Mouse (Mus musculus): ENCODE measurements around the gene Il13. TPM values are rescaled to one million over a fixed set of nuclear protein-coding genes. Genes with fewer than 3 reads are reported as not detected.
A peak's percentile ranks its signal among the peaks of the same experiment; 100 is the strongest.

Il13 gene
- total and polyA plus RNA-seq, 3 experiments = 3.2 TPM; not detected in 2

DNA sequence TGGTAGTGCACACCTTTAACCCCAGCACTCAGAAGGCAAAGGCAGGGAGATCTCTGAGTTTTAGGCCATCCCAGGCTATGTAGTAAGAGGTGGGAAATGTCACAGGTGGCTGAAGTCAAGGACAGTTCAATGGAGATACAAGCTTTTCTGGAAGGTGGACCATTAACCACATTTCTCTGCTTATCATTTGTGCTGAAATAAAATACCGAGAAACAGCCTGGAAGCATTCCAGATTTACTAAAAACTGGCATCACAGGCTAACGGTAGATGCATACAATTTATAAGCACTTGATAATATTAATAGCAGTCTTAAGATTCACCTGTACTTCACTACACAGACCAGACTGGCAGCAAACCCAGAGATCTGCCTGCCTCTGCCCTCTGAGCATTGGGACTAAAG, 17.9 kb upstream of the Il13 start:
- ATAC-seq (ENCODE audit: extremely low read depth, insufficient number of reproducible peaks, low FRiP score, poor library complexity, severe bottlenecking) (no peak), DNase-seq (ENCODE audit: low spot score) (no peak)
- no peak for TF ChIP-seq CTCF (IDR thresholded peaks at IDR 0.05; ENCODE audit: low read depth, low read length)
- TF ChIP-seq POLR2AphosphoS5 (IDR thresholded peaks at IDR 0.05; ENCODE audit: insufficient replicate concordance, low read depth, low read length) = no peak
- TF ChIP-seq GATA1 (IDR thresholded peaks at IDR 0.05; ENCODE audit: borderline replicate concordance, low read length) = no peak
- no peak for TF ChIP-seq TAL1 (conservative IDR thresholded peaks at IDR 0.05; ENCODE audit: low read depth, low read length)
- TF ChIP-seq GATA2 (IDR thresholded peaks at IDR 0.05; ENCODE audit: borderline replicate concordance, low read depth, low read length) = no peak
- no peak overlapping the region for H3K4me3 ChIP-seq (ENCODE audit: low read depth, low read length)
- H3K27me3 ChIP-seq (ENCODE audit: insufficient read depth, low read length) = no peaks in the 10 kb centered on the region
- H3K4me1 ChIP-seq (ENCODE audit: insufficient read depth, low read depth, low read length) = peaks cover 50% of the 10 kb centered on the region
- peaks cover 82% of the 10 kb centered on the region for H3K36me3 ChIP-seq (replicated peaks)
- H3K9me3 ChIP-seq (replicated peaks) = no peaks in the 10 kb centered on the region

GRCm38 (mm10) chr11:53651441-53651840, 16.9 kb upstream of the Il13 start:
- peaks cover 85% of the 10 kb centered on the region for H3K36me3 ChIP-seq (replicated peaks)
- no peak overlapping the region for H3K4me3 ChIP-seq (ENCODE audit: low read depth, low read length)
- no peaks in the 10 kb centered on the region for H3K27me3 ChIP-seq (ENCODE audit: insufficient read depth, low read length)
- no peaks in the 10 kb centered on the region for H3K9me3 ChIP-seq (replicated peaks)
- DNase-seq (ENCODE audit: low spot score) (no peak), ATAC-seq (ENCODE audit: extremely low read depth, insufficient number of reproducible peaks, low FRiP score, poor library complexity, severe bottlenecking) (no peak)
- H3K4me1 ChIP-seq (ENCODE audit: insufficient read depth, low read depth, low read length) = peaks cover 47% of the 10 kb centered on the region
- TF ChIP-seq POLR2AphosphoS5 (IDR thresholded peaks at IDR 0.05; ENCODE audit: insufficient replicate concordance, low read depth, low read length) (no peak), TAL1 (conservative IDR thresholded peaks at IDR 0.05; ENCODE audit: low read depth, low read length) (no peak), CTCF (IDR thresholded peaks at IDR 0.05; ENCODE audit: low read depth, low read length) (no peak), GATA1 (IDR thresholded peaks at IDR 0.05; ENCODE audit: borderline replicate concordance, low read length) (no peak), GATA2 (IDR thresholded peaks at IDR 0.05; ENCODE audit: borderline replicate concordance, low read depth, low read length) (no peak)

- no peak; the same call in 1 of the 2 replicates for ATAC-seq (ENCODE audit: extremely low read depth, insufficient number of reproducible peaks, low FRiP score, poor library complexity, severe bottlenecking)
- Histone ChIP-seq H3K9me3 (replicated peaks) (no peaks in the 10 kb centered on the region; the same call in 1 of the 2 replicates), H3K27me3 (ENCODE audit: insufficient read depth, low read length) (no peaks in the 10 kb centered on the region), H3K4me1 (ENCODE audit: insufficient read depth, low read depth, low read length) (peaks cover 74% of the 10 kb centered on the region), H3K4me3 (ENCODE audit: low read depth, low read length) (no peak overlapping the region), H3K36me3 (replicated peaks) (peaks cover 24% of the 10 kb centered on the region)
- no peak for TF ChIP-seq TAL1 (conservative IDR thresholded peaks at IDR 0.05; ENCODE audit: low read depth, low read length)
- TF ChIP-seq GATA2 (IDR thresholded peaks at IDR 0.05; ENCODE audit: borderline replicate concordance, low read depth, low read length) = no peak
- no peak for TF ChIP-seq POLR2AphosphoS5 (IDR thresholded peaks at IDR 0.05; ENCODE audit: insufficient replicate concordance, low read depth, low read length)
- TF ChIP-seq GATA1 (IDR thresholded peaks at IDR 0.05; ENCODE audit: borderline replicate concordance, low read length) = no peak
- no peak for TF ChIP-seq CTCF (IDR thresholded peaks at IDR 0.05; ENCODE audit: low read depth, low read length)
- DNase-seq (ENCODE audit: low spot score) = no peak
Observed at GRCm38 (mm10) chr11:53644017-53644416, 9.5 kb upstream of the Il13 start.

DNA sequence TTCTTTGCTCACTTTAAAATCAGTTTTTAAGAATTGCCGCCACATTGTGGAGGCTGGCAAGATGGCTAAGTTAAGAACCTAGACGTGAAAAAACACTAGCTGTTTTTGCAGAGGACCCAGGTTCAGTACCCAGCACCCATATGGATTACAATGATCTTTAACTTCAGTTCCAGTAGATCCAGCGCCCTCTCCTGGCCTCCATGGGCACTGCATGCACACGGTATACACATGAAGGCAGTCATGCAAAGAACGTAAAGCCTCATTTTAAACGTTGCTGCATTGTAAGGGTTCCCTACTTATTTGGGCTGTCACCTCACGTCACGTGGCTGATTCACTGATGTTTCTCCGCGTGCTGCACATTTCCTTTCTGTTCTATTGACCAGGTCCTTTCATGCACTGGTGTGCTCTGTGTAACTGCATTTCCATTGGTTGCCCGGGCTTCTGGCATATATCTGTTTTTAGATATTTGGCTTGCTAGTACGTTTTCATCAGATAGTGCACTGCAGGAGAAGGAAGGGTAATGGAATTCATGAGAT, 8.3 kb upstream of the Il13 start:
- DNase-seq (ENCODE audit: low spot score) (no peak), ATAC-seq (ENCODE audit: extremely low read depth, insufficient number of reproducible peaks, low FRiP score, poor library complexity, severe bottlenecking) (peak; percentile 74)
- Histone ChIP-seq H3K36me3 (replicated peaks) (peaks cover 13% of the 10 kb centered on the region), H3K4me3 (ENCODE audit: low read depth, low read length) (peak overlapping the region; percentile 24; the same call in 1 of the 2 replicates), H3K27me3 (ENCODE audit: insufficient read depth, low read length) (no peaks in the 10 kb centered on the region), H3K9me3 (replicated peaks) (no peaks in the 10 kb centered on the region; the same call in 1 of the 2 replicates), H3K4me1 (ENCODE audit: insufficient read depth, low read depth, low read length) (peaks cover 75% of the 10 kb centered on the region)
- TF ChIP-seq CTCF (IDR thresholded peaks at IDR 0.05; ENCODE audit: low read depth, low read length) (peak; percentile 84), TAL1 (conservative IDR thresholded peaks at IDR 0.05; ENCODE audit: low read depth, low read length) (no peak)

DNA sequence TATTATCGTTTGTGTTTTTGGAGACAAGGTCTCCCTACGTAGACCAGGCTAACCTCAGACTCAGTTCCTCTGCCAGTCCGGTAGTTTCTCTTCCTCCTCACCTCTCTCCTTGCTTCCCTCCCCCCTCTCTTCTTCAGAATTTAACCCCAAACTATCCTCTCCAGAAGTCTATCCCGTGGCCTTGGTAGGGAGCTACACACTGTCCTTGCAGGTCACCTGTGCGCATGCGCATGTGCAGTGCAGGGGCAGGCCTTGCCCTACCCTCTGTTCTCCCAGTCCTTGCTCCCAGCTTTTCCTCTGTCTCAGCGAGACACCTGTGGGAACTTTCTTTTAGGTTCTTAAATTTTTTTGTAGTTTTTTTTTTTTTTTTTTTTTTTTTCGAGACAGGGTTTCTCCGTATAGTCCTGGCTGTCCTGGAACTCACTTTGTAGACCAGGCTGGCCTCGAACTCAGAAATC, 3.3 kb upstream of the Il13 start:
- peaks cover 82% of the 10 kb centered on the region for H3K4me1 ChIP-seq (ENCODE audit: insufficient read depth, low read depth, low read length)
- peaks cover 13% of the 10 kb centered on the region; the same call in 1 of the 2 replicates for H3K27me3 ChIP-seq (ENCODE audit: insufficient read depth, low read length)
- no peak overlapping the region for H3K4me3 ChIP-seq (ENCODE audit: low read depth, low read length)
- no peak for DNase-seq (ENCODE audit: low spot score)
- H3K36me3 ChIP-seq (replicated peaks) = no peaks in the 10 kb centered on the region
- TF ChIP-seq GATA1 (IDR thresholded peaks at IDR 0.05; ENCODE audit: borderline replicate concordance, low read length) = no peak
- no peak for TF ChIP-seq TAL1 (conservative IDR thresholded peaks at IDR 0.05; ENCODE audit: low read depth, low read length)
- no peak for TF ChIP-seq GATA2 (IDR thresholded peaks at IDR 0.05; ENCODE audit: borderline replicate concordance, low read depth, low read length)
- no peak for TF ChIP-seq CTCF (IDR thresholded peaks at IDR 0.05; ENCODE audit: low read depth, low read length)
- ATAC-seq (ENCODE audit: extremely low read depth, insufficient number of reproducible peaks, low FRiP score, poor library complexity, severe bottlenecking) = no peak
- no peaks in the 10 kb centered on the region; the same call in 1 of the 2 replicates for H3K9me3 ChIP-seq (replicated peaks)

GRCm38 (mm10) chr11:53637046-53637802, 2.7 kb upstream of the Il13 start:
- Histone ChIP-seq H3K27me3 (ENCODE audit: insufficient read depth, low read length) (peaks cover 13% of the 10 kb centered on the region; the same call in 1 of the 2 replicates), H3K4me3 (ENCODE audit: low read depth, low read length) (no peak overlapping the region), H3K9me3 (replicated peaks) (no peaks in the 10 kb centered on the region; the same call in 1 of the 2 replicates), H3K36me3 (replicated peaks) (no peaks in the 10 kb centered on the region), H3K4me1 (ENCODE audit: insufficient read depth, low read depth, low read length) (peaks cover 81% of the 10 kb centered on the region)
- DNase-seq (ENCODE audit: low spot score) (no peak), ATAC-seq (ENCODE audit: extremely low read depth, insufficient number of reproducible peaks, low FRiP score, poor library complexity, severe bottlenecking) (no peak)
- TF ChIP-seq POLR2AphosphoS5 (IDR thresholded peaks at IDR 0.05; ENCODE audit: insufficient replicate concordance, low read depth, low read length) (no peak), CTCF (IDR thresholded peaks at IDR 0.05; ENCODE audit: low read depth, low read length) (no peak), GATA1 (IDR thresholded peaks at IDR 0.05; ENCODE audit: borderline replicate concordance, low read length) (no peak), GATA2 (IDR thresholded peaks at IDR 0.05; ENCODE audit: borderline replicate concordance, low read depth, low read length) (no peak), TAL1 (conservative IDR thresholded peaks at IDR 0.05; ENCODE audit: low read depth, low read length) (no peak)
